Mouse (Mus musculus): Measurements from ENCODE around the gene Zfp398. TPM values are rescaled to one million over a fixed set of nuclear protein-coding genes. Genes with fewer than 3 reads are reported as not detected.
"Not testable (repeated sequence)": the region's sequence is repeated elsewhere in the genome, so short reads cannot be mapped to it uniquely, and the experiment has no call there.

Zfp398 gene
- polyA plus RNA-seq, 1 experiment = 1.7 TPM

GRCm38 (mm10) chr6:47845779-47846178 lies 10.3 kb downstream of the Zfp398 start:
- no peak overlapping the region for H3K4me3 ChIP-seq (ENCODE audit: insufficient read depth, poor library complexity, severe bottlenecking)
- no peaks in the 10 kb centered on the region for H3K27me3 ChIP-seq (ENCODE audit: control insufficient read depth, insufficient read depth, insufficient read length)
- H3K79me2 ChIP-seq (ENCODE audit: control insufficient read depth, insufficient read depth) = no peaks in the 10 kb centered on the region
- TF ChIP-seq USF1 (IDR thresholded peaks at IDR 0.05; ENCODE audit: low read depth) (no peak), MYOG (IDR thresholded peaks at IDR 0.05; ENCODE audit: control insufficient read depth, extremely low read depth, insufficient read length) (no peak), CTCF (IDR thresholded peaks at IDR 0.05; ENCODE audit: control insufficient read depth, insufficient read depth, insufficient read length) (no peak), MAX (IDR thresholded peaks at IDR 0.05) (no peak), FOSL1 (IDR thresholded peaks at IDR 0.05; ENCODE audit: insufficient read depth, low read length, poor library complexity, severe bottlenecking) (no peak), CEBPB (IDR thresholded peaks at IDR 0.05; ENCODE audit: low read depth) (no peak), MYOD1 (IDR thresholded peaks at IDR 0.05; ENCODE audit: control insufficient read depth, insufficient read length, low read depth) (no peak)
- H3ac ChIP-seq (ENCODE audit: control insufficient read depth, insufficient read length, low read depth) = no peak overlapping the region
- H3K79me3 ChIP-seq (ENCODE audit: low read depth) = no peaks in the 10 kb centered on the region
- H3K36me3 ChIP-seq (ENCODE audit: control insufficient read depth, insufficient read depth) = peaks cover 4% of the 10 kb centered on the region

GRCm38 (mm10) chr6:47857241-47857640 lies 21.8 kb downstream of the Zfp398 start:
- H3K79me3 ChIP-seq (ENCODE audit: low read depth) = no peaks in the 10 kb centered on the region

GRCm38 (mm10) chr6:47857729-47858128 lies 22.3 kb downstream of the Zfp398 start:
- not testable (repeated sequence) for H3K79me2 ChIP-seq (ENCODE audit: control insufficient read depth, insufficient read depth); H3ac ChIP-seq (ENCODE audit: control insufficient read depth, insufficient read length, low read depth); H3K36me3 ChIP-seq (ENCODE audit: control insufficient read depth, insufficient read depth); H3K79me3 ChIP-seq (ENCODE audit: low read depth); H3K27me3 ChIP-seq (ENCODE audit: control insufficient read depth, insufficient read depth, insufficient read length); H3K4me3 ChIP-seq (ENCODE audit: insufficient read depth, poor library complexity, severe bottlenecking)

More at GRCm38 (mm10) chr6:47857241-47857640, 21.8 kb downstream of the Zfp398 start:
- Histone ChIP-seq H3K36me3 (ENCODE audit: control insufficient read depth, insufficient read depth) (no peaks in the 10 kb centered on the region), H3K4me3 (ENCODE audit: insufficient read depth, poor library complexity, severe bottlenecking) (no peak overlapping the region), H3K79me2 (ENCODE audit: control insufficient read depth, insufficient read depth) (no peaks in the 10 kb centered on the region), H3K27me3 (ENCODE audit: control insufficient read depth, insufficient read depth, insufficient read length) (no peaks in the 10 kb centered on the region), H3ac (ENCODE audit: control insufficient read depth, insufficient read length, low read depth) (no peak overlapping the region)
- TF ChIP-seq MYOD1 (IDR thresholded peaks at IDR 0.05; ENCODE audit: control insufficient read depth, insufficient read length, low read depth) = no peak
- no peak for TF ChIP-seq USF1 (IDR thresholded peaks at IDR 0.05; ENCODE audit: low read depth)
- TF ChIP-seq FOSL1 (IDR thresholded peaks at IDR 0.05; ENCODE audit: insufficient read depth, low read length, poor library complexity, severe bottlenecking) = no peak
- no peak for TF ChIP-seq CEBPB (IDR thresholded peaks at IDR 0.05; ENCODE audit: low read depth)

GRCm38 (mm10) chr6:47872266-47872665 lies 36.8 kb downstream of the Zfp398 start:
- TF ChIP-seq MYOD1 (IDR thresholded peaks at IDR 0.05; ENCODE audit: control insufficient read depth, insufficient read length, low read depth) = no peak
- TF ChIP-seq FOSL1 (IDR thresholded peaks at IDR 0.05; ENCODE audit: insufficient read depth, low read length, poor library complexity, severe bottlenecking) = no peak
- TF ChIP-seq MAX (IDR thresholded peaks at IDR 0.05) = no peak
- TF ChIP-seq MYOG (IDR thresholded peaks at IDR 0.05; ENCODE audit: control insufficient read depth, extremely low read depth, insufficient read length) = no peak
- no peak for TF ChIP-seq CTCF (IDR thresholded peaks at IDR 0.05; ENCODE audit: control insufficient read depth, insufficient read depth, insufficient read length)
- no peak for TF ChIP-seq CEBPB (IDR thresholded peaks at IDR 0.05; ENCODE audit: low read depth)
- TF ChIP-seq USF1 (IDR thresholded peaks at IDR 0.05; ENCODE audit: low read depth) = no peak
- H3K79me2 ChIP-seq (ENCODE audit: control insufficient read depth, insufficient read depth) = no peaks in the 10 kb centered on the region

GRCm38 (mm10) chr6:47877058-47877457 lies 41.6 kb downstream of the Zfp398 start, which contains the start of gene Zfp282:
Zfp282 (plus strand) TSS chr6:47877204.
- peaks cover 16% of the 10 kb centered on the region for H3K79me3 ChIP-seq (ENCODE audit: low read depth)
- H3ac ChIP-seq (ENCODE audit: control insufficient read depth, insufficient read length, low read depth) = peak within 1 kb of the TSS; percentile 97
- H3K36me3 ChIP-seq (ENCODE audit: control insufficient read depth, insufficient read depth) = peaks cover 26% of the 10 kb centered on the region
- peaks cover 40% of the 10 kb centered on the region for H3K79me2 ChIP-seq (ENCODE audit: control insufficient read depth, insufficient read depth)
- peak within 1 kb of the TSS; percentile 76 for H3K4me3 ChIP-seq (ENCODE audit: insufficient read depth, poor library complexity, severe bottlenecking)
- H3K27me3 ChIP-seq (ENCODE audit: control insufficient read depth, insufficient read depth, insufficient read length) = no peaks in the 10 kb centered on the region
- TF ChIP-seq MYOG (IDR thresholded peaks at IDR 0.05; ENCODE audit: control insufficient read depth, extremely low read depth, insufficient read length) (no peak), CTCF (IDR thresholded peaks at IDR 0.05; ENCODE audit: control insufficient read depth, insufficient read depth, insufficient read length) (no peak), MYOD1 (IDR thresholded peaks at IDR 0.05; ENCODE audit: control insufficient read depth, insufficient read length, low read depth) (no peak), FOSL1 (IDR thresholded peaks at IDR 0.05; ENCODE audit: insufficient read depth, low read length, poor library complexity, severe bottlenecking) (no peak), USF1 (IDR thresholded peaks at IDR 0.05; ENCODE audit: low read depth) (no peak), MAX (IDR thresholded peaks at IDR 0.05) (no peak), CEBPB (IDR thresholded peaks at IDR 0.05; ENCODE audit: low read depth) (no peak)

More at GRCm38 (mm10) chr6:47872266-47872665, 36.8 kb downstream of the Zfp398 start:
- Histone ChIP-seq H3K27me3 (ENCODE audit: control insufficient read depth, insufficient read depth, insufficient read length) (no peaks in the 10 kb centered on the region), H3ac (ENCODE audit: control insufficient read depth, insufficient read length, low read depth) (no peak overlapping the region), H3K4me3 (ENCODE audit: insufficient read depth, poor library complexity, severe bottlenecking) (no peak overlapping the region), H3K79me3 (ENCODE audit: low read depth) (no peaks in the 10 kb centered on the region), H3K36me3 (ENCODE audit: control insufficient read depth, insufficient read depth) (peaks cover 5% of the 10 kb centered on the region)

- H3K79me3 ChIP-seq (ENCODE audit: low read depth) = peaks cover 18% of the 10 kb centered on the region
- H3K36me3 ChIP-seq (ENCODE audit: control insufficient read depth, insufficient read depth) = peaks cover 31% of the 10 kb centered on the region
- peaks cover 44% of the 10 kb centered on the region for H3K79me2 ChIP-seq (ENCODE audit: control insufficient read depth, insufficient read depth)
- peak overlapping the region; percentile 76 for H3K4me3 ChIP-seq (ENCODE audit: insufficient read depth, poor library complexity, severe bottlenecking)
- H3K27me3 ChIP-seq (ENCODE audit: control insufficient read depth, insufficient read depth, insufficient read length) = no peaks in the 10 kb centered on the region
- peak overlapping the region; percentile 97 for H3ac ChIP-seq (ENCODE audit: control insufficient read depth, insufficient read length, low read depth)
- TF ChIP-seq FOSL1 (IDR thresholded peaks at IDR 0.05; ENCODE audit: insufficient read depth, low read length, poor library complexity, severe bottlenecking) (no peak), CTCF (IDR thresholded peaks at IDR 0.05; ENCODE audit: control insufficient read depth, insufficient read depth, insufficient read length) (peak; percentile 56)
Measured at GRCm38 (mm10) chr6:47877461-47878132, 42.1 kb downstream of the Zfp398 start.
